Mouse (Mus musculus): Measurements from ENCODE around the gene Plbd2. TPM values are rescaled to one million over a fixed set of nuclear protein-coding genes. Genes with fewer than 3 reads are reported as not detected.
"Not testable (repeated sequence)": the region's sequence is repeated elsewhere in the genome, so short reads cannot be mapped to it uniquely, and the experiment has no call there.

The Plbd2 gene
- polyA plus RNA-seq, 1 experiment from 2014 or later = 50.6 TPM

DNA sequence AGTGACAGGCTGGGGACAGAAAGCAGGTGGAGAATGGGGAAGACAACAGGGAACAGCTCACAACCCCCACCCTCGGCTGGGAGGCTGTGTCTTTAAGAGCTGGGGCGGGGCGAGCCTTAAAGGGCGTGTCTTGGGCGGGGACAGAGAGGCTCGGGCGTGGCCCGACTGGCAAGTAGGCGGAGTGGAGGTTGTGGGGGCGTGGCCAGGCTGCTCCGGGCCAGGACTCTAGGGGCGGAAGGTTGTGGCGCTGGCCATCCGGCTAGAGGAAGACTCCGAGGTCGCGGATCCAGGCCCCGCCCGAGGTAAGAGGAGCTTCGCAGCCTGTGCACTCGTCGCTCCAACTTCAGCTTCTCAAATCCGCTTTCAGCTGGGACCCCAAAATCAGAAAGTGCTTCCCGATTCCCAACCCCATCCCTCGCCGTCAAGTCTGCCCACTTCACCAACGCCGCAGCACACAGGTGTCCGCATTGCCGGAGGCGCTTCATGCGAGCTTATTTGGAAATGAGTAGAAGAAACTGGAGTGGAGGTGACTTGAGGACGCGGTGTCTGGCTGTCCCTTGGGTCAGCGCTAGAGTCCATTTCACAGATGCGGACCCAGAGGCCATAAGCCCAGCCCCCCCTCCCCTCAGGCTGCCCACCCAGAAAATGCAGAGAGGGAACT is 7.7 kb upstream of the Plbd2 start, which contains the start of gene Slc8b1:
Slc8b1 (plus strand) TSS at position 187 of the 661 bp plus-strand sequence.
- peak within 1 kb of the TSS; percentile 59 for H3K4me3 ChIP-seq
- H3K4me1 ChIP-seq (replicated peaks) = peaks cover 35% of the 10 kb centered on the region
- peak within 1 kb of the TSS; percentile 67 for H3K9ac ChIP-seq
- peaks cover 5% of the 10 kb centered on the region for H3K27me3 ChIP-seq (replicated peaks)
- no peaks in the 10 kb centered on the region for H3K36me3 ChIP-seq
- H3K4me2 ChIP-seq = peak within 1 kb of the TSS; percentile 78
- peaks cover 2% of the 10 kb centered on the region; the same call in 1 of the 2 replicates for H3K9me3 ChIP-seq (replicated peaks)
- no peak within 1 kb of the TSS for H3K27ac ChIP-seq (ENCODE audit: poor library complexity, severe bottlenecking)
- 1% methylated on average over 35 of the region's 36 CpGs for WGBS
- ATAC-seq (ENCODE audit: insufficient number of reproducible peaks, low FRiP score) = peak; percentile 94

GRCm38 (mm10) chr5:120507311-120507710 is 3.9 kb upstream of the Plbd2 start:
- Histone ChIP-seq H3K27ac (ENCODE audit: poor library complexity, severe bottlenecking) (no peak overlapping the region), H3K4me1 (replicated peaks) (peaks cover 18% of the 10 kb centered on the region), H3K4me2 (no peak overlapping the region), H3K9me3 (replicated peaks) (peaks cover 2% of the 10 kb centered on the region; the same call in 1 of the 2 replicates), H3K9ac (no peak overlapping the region), H3K27me3 (replicated peaks) (no peaks in the 10 kb centered on the region; the same call in 1 of the 2 replicates), H3K4me3 (no peak overlapping the region), H3K36me3 (no peaks in the 10 kb centered on the region)
- ATAC-seq (ENCODE audit: insufficient number of reproducible peaks, low FRiP score) = no peak
- WGBS = 61% methylated on average over 4 of the region's 4 CpGs

- Histone ChIP-seq H3K36me3 (no peaks in the 10 kb centered on the region), H3K4me2 (no peak overlapping the region), H3K9ac (no peak overlapping the region), H3K4me3 (no peak overlapping the region), H3K4me1 (replicated peaks) (peaks cover 21% of the 10 kb centered on the region), H3K27ac (ENCODE audit: poor library complexity, severe bottlenecking) (no peak overlapping the region), H3K27me3 (replicated peaks) (no peaks in the 10 kb centered on the region; the same call in 1 of the 2 replicates), H3K9me3 (replicated peaks) (peaks cover 2% of the 10 kb centered on the region; the same call in 1 of the 2 replicates)
- ATAC-seq (ENCODE audit: insufficient number of reproducible peaks, low FRiP score) = no peak
- 36% methylated on average over 9 of the region's 9 CpGs for WGBS
Measured at GRCm38 (mm10) chr5:120506490-120506889, 3.1 kb upstream of the Plbd2 start.

DNA sequence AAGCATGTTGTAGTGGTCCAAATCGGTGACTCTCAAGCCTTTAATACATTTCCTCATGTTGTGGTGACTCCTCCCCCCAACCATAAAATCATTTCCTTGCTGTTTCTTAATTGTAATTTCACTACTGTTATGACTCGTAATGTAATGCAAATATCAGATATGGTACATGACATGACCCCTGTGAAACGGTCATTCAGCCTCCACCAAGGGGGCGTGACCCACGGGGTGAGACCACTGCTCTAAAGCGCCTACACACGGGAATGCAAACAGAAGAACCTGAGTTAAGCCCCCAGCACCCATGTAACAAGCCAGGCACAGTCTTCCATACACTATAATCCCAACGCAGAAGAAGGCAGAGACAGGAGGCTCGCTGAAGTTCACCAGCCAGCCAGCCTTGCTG is 2.4 kb upstream of the Plbd2 start:
- Histone ChIP-seq H3K9me3 (replicated peaks) (peaks cover 2% of the 10 kb centered on the region; the same call in 1 of the 2 replicates), H3K9ac (no peak overlapping the region), H3K4me1 (replicated peaks) (peaks cover 19% of the 10 kb centered on the region), H3K27ac (ENCODE audit: poor library complexity, severe bottlenecking) (no peak overlapping the region), H3K27me3 (replicated peaks) (no peaks in the 10 kb centered on the region; the same call in 1 of the 2 replicates), H3K4me2 (no peak overlapping the region), H3K4me3 (no peak overlapping the region), H3K36me3 (no peaks in the 10 kb centered on the region)
- 61% methylated on average over 9 of the region's 9 CpGs for WGBS
- ATAC-seq (ENCODE audit: insufficient number of reproducible peaks, low FRiP score) = no peak

- ATAC-seq (ENCODE audit: insufficient number of reproducible peaks, low FRiP score) = 0 out of 2 replicates have a peak, but pooled peaks have one; percentile 49
- H3K27me3 ChIP-seq (replicated peaks) = no peaks in the 10 kb centered on the region; the same call in 1 of the 2 replicates
- H3K9ac ChIP-seq = no peak overlapping the region
- no peak overlapping the region for H3K27ac ChIP-seq (ENCODE audit: poor library complexity, severe bottlenecking)
- peaks cover 2% of the 10 kb centered on the region; the same call in 1 of the 2 replicates for H3K9me3 ChIP-seq (replicated peaks)
- H3K4me3 ChIP-seq = no peak overlapping the region
- 22% methylated on average over 16 of the region's 16 CpGs for WGBS
- peaks cover 19% of the 10 kb centered on the region for H3K4me1 ChIP-seq (replicated peaks)
- H3K36me3 ChIP-seq = no peaks in the 10 kb centered on the region
- H3K4me2 ChIP-seq = peak overlapping the region; percentile 24
Measured at GRCm38 (mm10) chr5:120505368-120505767, 1.9 kb upstream of the Plbd2 start.

DNA sequence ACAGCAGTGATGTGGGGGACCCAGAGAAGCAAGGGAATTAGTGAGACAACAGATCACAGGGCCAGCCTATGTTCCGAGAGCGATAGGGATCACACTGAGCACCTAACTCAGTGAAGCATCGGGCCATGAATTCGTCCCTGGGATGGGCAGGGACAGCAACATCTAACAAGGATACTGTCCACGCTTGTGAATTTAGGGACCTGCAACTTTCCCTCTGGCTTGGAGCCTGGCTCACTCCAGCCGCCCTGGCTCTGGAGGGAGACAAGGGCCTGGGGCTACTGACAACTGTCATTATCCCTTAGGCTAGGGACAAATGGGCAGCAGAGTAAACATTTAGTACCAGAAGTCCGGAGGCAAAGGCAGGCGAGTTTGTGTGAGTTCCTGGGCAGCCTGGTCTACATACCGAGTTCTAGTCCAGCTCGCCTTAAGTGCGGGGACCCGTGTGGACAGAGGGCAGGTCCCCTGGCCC is 716 bp downstream of the Plbd2 start:
- H3K9ac ChIP-seq = peak overlapping the region; percentile 83
- peaks cover 19% of the 10 kb centered on the region for H3K4me1 ChIP-seq (replicated peaks)
- H3K4me3 ChIP-seq = peak overlapping the region; percentile 82
- no peak for ATAC-seq (ENCODE audit: insufficient number of reproducible peaks, low FRiP score)
- no peaks in the 10 kb centered on the region for H3K9me3 ChIP-seq (replicated peaks)
- H3K4me2 ChIP-seq = peak overlapping the region; percentile 90
- peaks cover 4% of the 10 kb centered on the region; the same call in 1 of the 2 replicates for H3K36me3 ChIP-seq
- 7% methylated on average over 12 of the region's 12 CpGs for whole genome bisulfite sequencing
- H3K27ac ChIP-seq (ENCODE audit: poor library complexity, severe bottlenecking) = no peak overlapping the region
- no peaks in the 10 kb centered on the region for H3K27me3 ChIP-seq (replicated peaks)

DNA sequence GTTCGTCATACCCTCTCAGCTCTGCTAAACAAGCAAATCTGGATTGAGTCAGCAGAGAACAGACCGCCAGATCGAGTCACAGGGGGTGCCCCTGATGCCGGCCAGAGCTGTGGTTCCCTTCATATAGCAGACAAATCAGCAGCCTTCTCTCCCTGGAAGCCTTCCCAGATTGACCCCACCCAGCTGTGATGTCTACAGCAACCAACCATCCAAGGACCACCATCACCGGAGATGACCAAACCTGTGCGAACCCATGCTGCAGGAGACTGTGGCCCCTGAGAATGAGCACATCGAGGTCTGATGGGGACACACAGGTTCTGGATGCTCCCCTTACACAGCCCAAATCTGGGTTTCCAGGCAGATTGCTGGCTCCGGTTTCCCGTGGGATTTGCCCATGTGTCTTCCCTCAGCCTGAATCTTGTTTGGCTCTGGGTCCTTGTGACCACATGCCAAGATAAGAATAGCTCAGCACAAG is 1.2 kb downstream of the Plbd2 start:
- H3K9ac ChIP-seq = peak overlapping the region; percentile 83
- H3K27ac ChIP-seq (ENCODE audit: poor library complexity, severe bottlenecking) = no peak overlapping the region
- peak overlapping the region; percentile 82 for H3K4me3 ChIP-seq
- no peaks in the 10 kb centered on the region for H3K27me3 ChIP-seq (replicated peaks)
- peak overlapping the region; percentile 90 for H3K4me2 ChIP-seq
- 62% methylated on average over 9 of the region's 9 CpGs for WGBS
- ATAC-seq (ENCODE audit: insufficient number of reproducible peaks, low FRiP score) = no peak
- H3K9me3 ChIP-seq (replicated peaks) = no peaks in the 10 kb centered on the region
- peaks cover 8% of the 10 kb centered on the region; the same call in 1 of the 2 replicates for H3K36me3 ChIP-seq
- peaks cover 19% of the 10 kb centered on the region for H3K4me1 ChIP-seq (replicated peaks)

- 84% methylated on average over 9 of the region's 9 CpGs for WGBS
- ATAC-seq (ENCODE audit: insufficient number of reproducible peaks, low FRiP score); H3K4me3 ChIP-seq; H3K4me2 ChIP-seq; H3K27ac ChIP-seq (ENCODE audit: poor library complexity, severe bottlenecking); H3K9me3 ChIP-seq (replicated peaks); H3K27me3 ChIP-seq (replicated peaks); H3K9ac ChIP-seq: not testable (repeated sequence)
- Histone ChIP-seq H3K36me3 (peaks cover 12% of the 10 kb centered on the region; the same call in 1 of the 2 replicates), H3K4me1 (replicated peaks) (peaks cover 14% of the 10 kb centered on the region)
Measured at GRCm38 (mm10) chr5:120500609-120501008, 2.8 kb downstream of the Plbd2 start.

DNA sequence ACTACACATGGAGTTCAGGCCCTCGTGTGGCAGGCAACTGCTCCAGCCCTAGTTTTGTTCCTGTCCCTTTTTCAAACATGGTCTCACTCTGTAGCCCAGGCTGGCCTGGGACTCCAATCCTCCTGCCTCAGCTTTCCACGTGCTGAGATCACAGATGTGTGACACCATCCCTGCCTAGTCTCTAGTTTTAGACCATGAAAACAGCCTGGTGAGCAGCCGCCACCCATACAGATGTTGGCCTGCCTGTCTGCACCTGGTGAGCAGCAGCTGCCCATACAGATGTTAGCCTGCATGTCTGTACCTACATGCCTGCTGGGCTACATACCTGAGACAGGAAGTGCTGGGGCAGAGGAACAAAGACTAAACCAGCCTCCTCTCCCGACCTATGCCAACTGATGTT is 4.2 kb downstream of the Plbd2 start:
- no peak overlapping the region for H3K4me3 ChIP-seq
- no peaks in the 10 kb centered on the region for H3K9me3 ChIP-seq (replicated peaks)
- no peak for ATAC-seq (ENCODE audit: insufficient number of reproducible peaks, low FRiP score)
- WGBS = 78% methylated on average over 4 of the region's 4 CpGs
- no peak overlapping the region for H3K4me2 ChIP-seq
- peaks cover 14% of the 10 kb centered on the region for H3K4me1 ChIP-seq (replicated peaks)
- H3K27me3 ChIP-seq (replicated peaks) = no peaks in the 10 kb centered on the region
- H3K27ac ChIP-seq (ENCODE audit: poor library complexity, severe bottlenecking) = no peak overlapping the region
- peaks cover 17% of the 10 kb centered on the region for H3K36me3 ChIP-seq
- no peak overlapping the region for H3K9ac ChIP-seq

GRCm38 (mm10) chr5:120497071-120497470 is 6.4 kb downstream of the Plbd2 start:
- no peaks in the 10 kb centered on the region for H3K27me3 ChIP-seq (replicated peaks)
- 81% methylated on average over 3 of the region's 3 CpGs for WGBS
- peaks cover 38% of the 10 kb centered on the region for H3K36me3 ChIP-seq

DNA sequence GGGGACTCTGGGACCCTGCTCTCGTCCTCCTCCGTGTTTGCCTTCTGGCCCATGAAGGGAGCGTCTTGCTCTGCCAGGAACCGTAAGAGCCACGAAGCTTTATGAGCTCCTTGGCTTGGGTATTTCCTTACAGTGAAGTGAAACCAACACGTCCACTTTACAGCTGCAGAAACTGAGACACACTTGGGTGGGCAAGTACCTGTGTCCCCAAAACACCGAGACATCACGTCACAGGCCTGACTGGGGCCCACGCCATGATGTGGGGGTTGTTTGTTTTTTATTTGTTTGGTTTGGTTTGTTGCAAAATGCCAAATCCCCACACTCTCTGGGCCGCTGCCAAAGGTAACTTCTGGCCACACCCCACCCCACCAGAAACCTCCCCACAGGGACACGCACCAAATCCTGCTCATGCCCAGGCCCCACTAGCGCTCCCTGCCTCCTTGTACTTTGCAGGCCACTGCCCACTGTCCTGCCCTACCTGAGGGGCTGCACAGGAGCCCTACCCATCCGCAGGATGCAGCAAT is 7.7 kb downstream of the Plbd2 start:
- Histone ChIP-seq H3K27me3 (replicated peaks) (no peaks in the 10 kb centered on the region), H3K36me3 (peaks cover 40% of the 10 kb centered on the region), H3K4me3 (no peak overlapping the region), H3K9ac (no peak overlapping the region), H3K9me3 (replicated peaks) (no peaks in the 10 kb centered on the region), H3K4me1 (replicated peaks) (peaks cover 7% of the 10 kb centered on the region), H3K27ac (ENCODE audit: poor library complexity, severe bottlenecking) (no peak overlapping the region), H3K4me2 (no peak overlapping the region)
- WGBS = 86% methylated on average over 13 of the region's 13 CpGs
- no peak for ATAC-seq (ENCODE audit: insufficient number of reproducible peaks, low FRiP score)

More at GRCm38 (mm10) chr5:120497071-120497470, 6.4 kb downstream of the Plbd2 start:
- Histone ChIP-seq H3K4me1 (replicated peaks) (peaks cover 5% of the 10 kb centered on the region), H3K27ac (ENCODE audit: poor library complexity, severe bottlenecking) (no peak overlapping the region), H3K4me2 (no peak overlapping the region), H3K4me3 (no peak overlapping the region), H3K9ac (no peak overlapping the region), H3K9me3 (replicated peaks) (no peaks in the 10 kb centered on the region)
- no peak for ATAC-seq (ENCODE audit: insufficient number of reproducible peaks, low FRiP score)
